Mouse (Mus musculus) erythroblast, embryonic 14.5 days (primary cell): ENCODE data around the gene Syt12.

ENCODE experiments used
- GATA1 ChIP-seq: IDR thresholded peaks from 2 replicates; pipeline ENCODE4 v1.6.1; 2012; ENCODE audit warnings: low read length, inconsistent platforms, mixed read lengths
- TAL1 ChIP-seq: IDR thresholded peaks from 3 replicates; pipeline ENCODE4 v1.6.1; 2012; ENCODE audit warnings: low read length, inconsistent platforms, mixed read lengths

GRCm38 (mm10) chr19:4478190-4478516, 906 bp upstream of the Syt12 start:
- no peak for TF ChIP-seq GATA1
- TF ChIP-seq TAL1 = no peak
